Mouse (Mus musculus): ENCODE data around the gene Sncg.

Gene Sncg

GRCm38 (mm10) chr14:34343078-34343477 is 31.5 kb downstream of the Sncg start:
- no peak for DNase-seq (ENCODE audit: low spot score in 2 of 2)

GRCm38 (mm10) chr14:34341993-34342392 is 32.6 kb downstream of the Sncg start:
- DNase-seq (ENCODE audit: low spot score in 2 of 2), result no peak

- DNase-seq (ENCODE audit: low spot score in 2 of 2), result no peak
Measured at GRCm38 (mm10) chr14:34339446-34339845, 35.1 kb downstream of the Sncg start.

GRCm38 (mm10) chr14:34332476-34332875 is 42.1 kb downstream of the Sncg start:
- DNase-seq (ENCODE audit: low spot score in 2 of 2), result no peak

- no peak for DNase-seq (ENCODE audit: low spot score in 2 of 2)
Measured at GRCm38 (mm10) chr14:34331886-34332285, 42.7 kb downstream of the Sncg start.

- DNase-seq (ENCODE audit: low spot score in 2 of 2), result no peak
Measured at GRCm38 (mm10) chr14:34330657-34331158, 43.9 kb downstream of the Sncg start.

GRCm38 (mm10) chr14:34327618-34328017 is 47.0 kb downstream of the Sncg start:
- DNase-seq (ENCODE audit: low spot score in 2 of 2), result no peak

- DNase-seq (ENCODE audit: low spot score in 2 of 2), result no peak
Measured at GRCm38 (mm10) chr14:34326606-34327005, 48.0 kb downstream of the Sncg start.

GRCm38 (mm10) chr14:34323576-34324085 is 51.0 kb downstream of the Sncg start:
- no peak for DNase-seq (ENCODE audit: low spot score in 2 of 2)
